Mouse (Mus musculus): ENCODE measurements around the gene Dlx5.

Gene Dlx5

DNA sequence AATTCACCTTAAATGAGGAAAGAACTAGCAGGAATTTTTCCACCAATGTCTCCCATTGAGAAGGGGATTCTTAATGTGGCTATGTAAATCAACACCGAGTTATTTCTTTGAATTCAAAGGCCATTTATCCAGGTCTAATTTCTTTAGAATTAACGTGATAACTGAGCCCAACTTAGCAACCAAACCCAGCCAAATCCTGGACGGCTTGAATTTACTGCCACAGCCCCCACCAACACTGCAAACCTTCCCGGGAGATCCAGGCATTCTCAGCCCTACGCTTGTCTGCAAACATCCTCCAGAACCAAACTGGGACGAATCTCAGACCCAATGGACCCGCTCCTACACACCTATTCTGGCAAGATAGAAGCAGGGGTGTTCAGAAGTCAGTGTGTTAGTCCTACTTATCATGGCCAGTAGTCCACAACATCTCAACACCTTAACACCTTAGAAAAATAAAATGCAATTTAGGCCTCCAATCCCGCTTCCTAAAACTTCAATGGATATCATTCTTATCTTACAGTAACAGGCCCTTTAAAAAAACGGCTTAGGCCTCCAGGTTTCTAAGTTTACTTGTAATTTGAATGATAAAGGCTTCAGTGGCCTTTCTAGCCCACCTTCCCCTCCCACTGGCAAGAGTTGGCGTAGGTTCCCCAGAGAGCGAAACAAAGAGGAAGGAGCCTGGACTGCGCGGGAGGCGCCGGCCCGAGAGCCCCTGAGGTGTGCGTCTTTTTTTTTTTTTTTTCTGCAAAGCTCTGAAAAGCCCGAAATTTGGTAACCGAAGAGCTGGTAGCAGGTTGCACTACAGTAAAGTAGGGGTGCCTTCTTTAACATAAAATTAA lies 22.6 kb downstream of the Dlx5 start:
- DNase-seq, result peak; percentile 3

DNA sequence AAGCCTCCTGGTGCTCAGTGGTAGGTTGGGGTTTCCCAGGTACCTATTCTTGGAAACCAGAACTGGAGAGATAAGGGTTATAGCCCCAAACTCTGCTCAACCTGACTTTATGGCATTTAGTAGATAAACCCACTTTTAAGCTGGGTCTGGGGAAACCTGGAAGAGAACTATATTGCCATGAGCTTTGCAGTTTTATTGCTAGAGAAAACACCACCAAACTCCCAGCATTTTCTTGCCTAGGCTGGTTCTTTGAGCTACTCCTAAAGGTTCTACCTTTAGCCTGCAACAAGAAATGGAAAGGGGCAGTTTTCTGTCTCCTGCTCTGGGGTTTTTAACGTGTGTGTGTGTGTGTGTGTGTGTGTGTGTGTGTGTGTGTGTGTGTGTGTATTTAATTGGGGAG lies 23.3 kb downstream of the Dlx5 start:
- no peak for DNase-seq

DNA sequence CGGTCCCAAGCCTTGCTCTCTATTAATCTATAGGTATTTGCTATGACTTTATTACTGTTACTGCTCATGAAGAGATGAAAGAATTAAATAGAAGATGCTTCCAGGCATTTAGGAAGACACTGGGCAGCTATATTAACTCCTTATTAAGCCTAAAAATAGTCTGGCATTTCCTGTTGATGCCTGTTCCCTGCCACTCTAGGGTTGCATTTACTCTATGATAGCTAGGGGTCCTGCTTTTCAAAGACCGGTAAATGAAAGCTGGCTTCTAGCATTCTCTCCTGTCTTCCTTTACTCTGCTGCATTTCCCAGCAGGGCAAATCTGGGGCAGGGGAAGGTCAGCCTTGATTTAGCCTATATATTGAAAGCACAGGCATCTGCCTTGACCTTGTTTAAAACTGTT lies 24.1 kb downstream of the Dlx5 start:
- no peak for DNase-seq

DNA sequence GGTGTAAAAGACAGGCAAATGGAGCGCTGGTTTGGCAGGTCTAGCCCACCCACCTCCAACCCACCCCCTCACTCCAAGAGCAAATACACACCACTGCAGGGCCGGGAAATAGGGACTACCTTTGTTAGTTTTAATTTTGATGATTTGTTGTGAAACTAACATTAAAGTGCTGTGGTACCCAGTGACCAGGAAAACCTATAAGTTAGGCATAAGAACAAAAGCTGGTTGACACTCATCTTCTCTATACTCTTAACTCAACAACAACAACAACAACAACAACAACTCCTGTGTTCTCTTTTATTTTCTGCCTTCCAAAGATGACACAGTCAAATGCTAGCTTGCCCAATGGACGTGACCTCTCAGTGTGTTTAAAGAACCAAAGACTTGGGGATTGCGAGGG lies 25.0 kb downstream of the Dlx5 start:
- no peak for DNase-seq

DNA sequence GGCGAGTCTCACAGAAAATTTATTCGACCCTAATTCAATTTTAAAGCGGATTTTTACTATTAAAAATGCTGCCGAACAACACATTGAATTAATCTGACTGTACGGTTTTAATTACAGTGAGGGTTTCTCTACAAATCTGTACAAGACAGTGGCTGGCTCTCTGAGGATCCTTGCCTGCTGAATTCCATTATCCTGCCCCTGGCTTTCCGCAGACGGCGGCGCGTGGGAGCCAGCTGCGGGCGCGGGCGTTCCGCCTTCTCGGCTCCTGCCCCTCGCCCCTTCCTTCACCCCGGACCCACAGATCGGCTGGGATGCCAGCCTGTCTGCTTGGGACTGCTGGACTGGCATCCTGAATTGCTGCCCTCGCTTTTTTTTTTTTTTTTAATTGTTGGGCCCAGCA lies 25.6 kb downstream of the Dlx5 start:
- no peak for DNase-seq

DNA sequence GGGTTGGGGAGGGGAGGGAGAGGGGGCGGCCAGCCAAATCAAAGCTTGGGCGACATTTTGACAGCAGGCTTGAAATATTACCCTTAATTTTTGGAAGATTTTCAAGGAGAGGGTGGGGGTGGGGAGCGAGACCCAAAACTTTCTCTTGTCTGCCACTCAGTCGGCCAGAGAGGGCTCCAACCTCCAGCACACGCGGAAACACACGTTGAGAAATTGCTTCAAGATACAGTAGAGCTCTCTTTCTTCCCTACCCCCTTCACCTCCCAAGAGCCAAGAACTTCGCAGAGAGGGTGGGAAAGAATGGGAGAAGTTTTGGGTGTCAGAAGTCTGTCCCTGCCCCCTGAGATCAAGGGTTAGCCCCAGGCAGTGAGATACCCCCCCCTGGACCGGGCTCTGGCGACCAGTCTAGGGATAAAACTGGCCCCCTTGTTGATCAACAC lies 26.1 kb downstream of the Dlx5 start:
- DNase-seq, result no peak

DNA sequence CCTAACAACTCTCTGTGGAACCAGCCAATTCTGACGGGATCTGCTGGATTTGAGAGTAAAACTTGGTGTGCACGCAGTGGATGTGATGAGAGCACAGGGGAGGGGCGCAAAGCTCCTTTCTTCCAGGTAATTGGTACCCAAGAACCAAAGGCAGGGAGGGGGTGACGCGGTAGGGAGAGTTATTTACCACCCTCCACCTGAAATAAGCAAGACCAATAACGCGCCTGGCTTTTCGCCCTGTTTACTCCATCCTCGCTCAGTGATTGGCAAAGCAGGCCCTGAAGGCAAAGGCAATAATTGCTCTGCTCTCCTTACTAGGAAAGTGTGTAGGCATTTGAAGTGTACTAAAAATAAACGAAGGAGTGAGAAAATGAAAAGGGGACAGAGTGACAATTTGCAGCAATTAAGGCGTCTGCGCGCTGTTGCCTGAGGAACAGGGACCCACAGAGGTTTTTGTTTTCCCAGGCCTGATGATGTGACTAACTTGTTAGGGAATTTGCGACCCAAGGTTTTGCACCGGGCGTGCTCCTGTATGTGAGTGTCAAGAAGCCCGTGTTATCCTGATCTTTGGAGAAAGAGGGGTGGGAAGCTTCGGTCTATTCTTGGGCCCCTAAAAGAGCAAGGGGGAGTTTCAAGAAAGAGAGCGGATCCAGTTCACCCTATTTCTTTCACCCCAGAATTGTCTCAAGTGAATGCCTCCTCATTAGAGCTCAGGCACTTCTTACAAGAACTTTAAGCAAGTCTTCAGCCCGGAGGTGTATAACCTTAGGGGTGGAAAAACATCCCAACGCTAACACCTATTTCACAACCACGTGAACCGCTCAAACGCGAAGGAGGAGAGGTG lies 26.8 kb downstream of the Dlx5 start:
- no peak for DNase-seq

DNA sequence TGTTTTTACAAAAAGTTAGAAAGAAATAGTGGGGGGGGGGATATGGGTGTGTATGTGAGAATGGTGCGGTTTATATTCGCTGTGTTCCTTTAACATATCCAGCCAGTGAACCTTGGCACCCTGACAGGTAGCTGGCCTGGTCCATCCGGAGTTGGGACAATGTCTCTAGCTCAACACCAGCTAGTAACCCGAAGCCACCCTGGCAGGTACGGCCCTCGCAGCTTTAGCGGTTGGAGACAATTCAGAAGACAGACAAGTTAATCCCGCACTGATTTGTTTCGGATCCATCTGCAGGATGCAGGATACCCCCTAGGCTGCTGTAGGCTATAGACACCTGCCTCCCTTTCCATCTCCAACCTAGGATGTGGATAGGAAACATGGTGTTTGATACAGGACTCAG lies 27.7 kb downstream of the Dlx5 start:
- DNase-seq, result no peak

DNA sequence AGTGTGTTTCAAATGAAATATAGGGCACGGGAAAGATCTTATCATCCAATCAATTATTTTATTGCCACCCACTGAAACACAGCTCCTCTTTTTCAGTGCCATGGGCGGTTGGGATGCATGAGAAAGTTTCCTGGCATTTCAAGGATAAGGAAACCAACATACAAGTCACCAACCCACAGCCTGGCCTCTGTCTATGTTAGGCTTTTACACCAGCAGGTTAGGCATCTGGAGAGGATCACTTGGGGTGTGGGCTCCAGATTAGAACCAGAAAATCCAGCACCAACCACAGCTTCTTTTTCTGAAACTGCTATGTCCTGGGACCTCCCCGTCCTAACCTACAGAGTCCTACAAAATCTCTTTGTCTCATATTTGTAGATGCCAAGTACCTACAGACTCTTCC lies 28.9 kb downstream of the Dlx5 start:
- DNase-seq, result no peak

DNA sequence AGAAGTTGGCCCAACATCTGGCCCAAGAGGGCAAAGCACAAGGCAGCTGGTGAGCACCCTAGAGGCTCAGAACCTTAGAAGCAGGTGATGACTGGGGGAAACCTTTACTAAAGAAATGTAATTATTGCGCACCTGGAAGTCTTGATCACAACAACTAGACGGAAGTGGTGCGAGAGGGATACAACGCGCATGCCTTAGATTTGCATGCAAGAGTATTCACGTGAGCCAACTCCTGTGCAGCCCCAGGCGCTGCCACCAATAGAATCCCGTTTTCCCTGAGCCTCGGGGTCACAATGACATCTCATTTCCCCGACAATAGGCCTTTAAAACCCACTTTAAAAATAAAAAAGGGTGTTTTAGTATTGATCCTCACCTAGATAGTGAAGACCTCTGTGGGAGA lies 30.7 kb downstream of the Dlx5 start:
- no peak for DNase-seq

DNA sequence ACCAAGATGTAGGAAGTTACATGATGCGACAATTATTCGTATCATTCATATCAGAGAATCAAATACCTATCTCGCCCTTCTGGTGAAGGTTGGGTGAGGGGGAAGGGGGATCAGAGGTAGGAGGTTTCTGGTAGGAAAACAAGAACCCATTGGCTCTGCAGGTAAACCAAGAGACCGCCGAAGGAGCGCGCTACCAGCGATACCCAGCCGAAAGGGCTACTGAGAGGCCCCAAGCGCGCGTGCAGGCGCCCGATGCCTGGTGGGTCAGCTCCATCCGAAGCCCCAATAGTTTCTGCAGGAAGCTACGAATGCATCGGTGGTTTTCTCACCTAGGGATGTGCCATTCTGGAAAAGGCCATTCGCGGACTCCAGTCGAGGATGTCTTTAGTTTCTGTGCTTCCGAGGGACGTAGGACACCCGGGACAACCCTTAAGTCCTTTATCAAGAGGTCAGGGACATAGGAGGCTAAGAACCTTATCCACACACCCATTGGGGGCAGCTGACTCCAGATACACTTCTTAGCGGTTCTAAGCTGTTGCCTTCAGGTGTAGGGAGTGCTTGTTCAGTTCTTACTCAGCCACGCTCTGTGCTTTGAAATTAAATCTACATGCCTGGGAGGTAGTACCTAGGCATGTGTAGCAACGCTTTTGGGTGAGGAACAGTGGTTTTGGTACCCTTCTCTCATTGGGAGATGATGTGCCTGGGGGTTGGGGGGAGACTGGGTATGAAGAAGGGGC lies 31.4 kb downstream of the Dlx5 start:
- DNase-seq, result no peak

DNA sequence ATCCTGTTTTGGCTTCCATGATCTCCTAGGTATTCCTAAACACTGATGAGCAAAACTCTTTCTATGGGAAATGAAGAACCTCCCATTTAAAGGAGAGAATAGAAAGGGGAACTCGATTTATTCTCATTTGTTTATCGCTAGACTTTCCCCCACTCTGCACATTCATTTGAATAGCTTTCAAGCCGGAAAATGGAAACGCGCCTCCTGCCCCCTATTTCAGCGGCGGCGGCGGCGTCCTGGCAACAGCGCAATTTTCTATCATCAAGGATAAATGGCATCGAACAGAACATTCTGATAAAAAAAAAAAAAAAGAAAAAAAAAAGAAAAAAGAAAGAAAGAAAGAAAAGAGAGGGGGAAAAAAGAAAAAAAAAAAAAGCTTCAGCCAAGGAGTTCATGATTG lies 32.1 kb downstream of the Dlx5 start:
- no peak for DNase-seq

DNA sequence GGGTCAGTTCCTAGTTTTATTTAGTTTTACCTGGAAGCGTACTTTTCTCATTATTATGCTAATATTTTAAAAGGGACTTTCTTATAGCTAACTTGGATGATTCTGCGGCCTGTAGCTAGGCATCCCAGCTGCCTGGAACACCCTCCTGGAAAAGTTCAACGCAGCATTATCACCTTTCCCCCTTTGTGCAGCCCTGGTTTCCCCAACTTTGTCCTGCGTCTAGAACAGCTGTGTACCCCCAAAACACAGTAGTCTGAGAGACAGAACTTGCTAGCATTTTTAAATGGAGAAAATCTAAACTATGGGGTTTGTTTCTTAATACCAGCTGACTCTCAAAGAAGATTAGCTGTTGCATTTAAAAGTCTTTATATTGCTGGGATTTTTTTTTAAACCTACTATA lies 33.3 kb downstream of the Dlx5 start:
- no peak for DNase-seq

DNA sequence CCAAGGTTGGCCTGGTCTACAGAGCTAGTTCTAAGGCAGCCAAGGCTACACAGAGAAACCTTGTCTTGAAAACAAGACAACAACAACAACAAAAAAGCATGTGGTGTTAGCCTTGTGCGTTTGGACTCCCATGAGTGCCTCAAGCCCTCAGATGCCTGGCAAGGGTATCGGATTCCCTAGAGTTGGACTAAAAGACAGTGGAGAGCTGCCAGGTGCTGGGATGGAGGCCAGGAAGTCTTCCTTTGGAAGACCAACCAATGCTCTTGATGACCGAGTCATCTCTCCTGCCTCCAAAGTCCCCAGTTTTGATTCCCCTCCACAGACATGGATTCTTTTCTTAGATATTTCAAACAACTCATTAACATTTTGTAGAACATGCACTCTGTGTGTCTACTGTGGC lies 48.6 kb downstream of the Dlx5 start:
- no peak for DNase-seq

DNA sequence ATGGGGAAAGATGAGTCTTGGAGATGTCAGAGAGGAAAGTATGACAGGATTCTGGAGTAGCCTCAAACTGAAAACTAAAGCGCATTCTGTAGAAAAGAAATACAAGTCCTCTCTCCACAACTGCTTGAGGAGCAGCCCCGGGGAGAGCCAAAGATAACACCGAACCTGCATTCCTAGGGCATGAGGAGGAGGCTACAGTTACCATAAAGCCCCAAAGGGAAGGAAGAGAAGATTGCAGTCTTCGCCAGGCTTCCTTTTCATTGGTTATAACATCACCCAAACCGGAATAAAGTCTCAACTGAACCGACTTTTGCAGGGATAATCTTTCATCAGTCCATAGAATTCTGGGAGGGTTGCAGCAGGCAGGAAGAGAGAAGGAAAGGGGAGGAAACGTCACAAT lies 51.4 kb downstream of the Dlx5 start:
- no peak for DNase-seq

Data from right cerebral cortex, postnatal 4 days (tissue).